Mouse (Mus musculus): ENCODE measurements around the gene Fam71e1. TPM values are rescaled to one million over a fixed set of nuclear protein-coding genes. Genes with fewer than 3 reads are reported as not detected.

Fam71e1 gene
- total RNA-seq, 2 experiments from 2014 or later, result 0.75 TPM; not detected in 1

DNA sequence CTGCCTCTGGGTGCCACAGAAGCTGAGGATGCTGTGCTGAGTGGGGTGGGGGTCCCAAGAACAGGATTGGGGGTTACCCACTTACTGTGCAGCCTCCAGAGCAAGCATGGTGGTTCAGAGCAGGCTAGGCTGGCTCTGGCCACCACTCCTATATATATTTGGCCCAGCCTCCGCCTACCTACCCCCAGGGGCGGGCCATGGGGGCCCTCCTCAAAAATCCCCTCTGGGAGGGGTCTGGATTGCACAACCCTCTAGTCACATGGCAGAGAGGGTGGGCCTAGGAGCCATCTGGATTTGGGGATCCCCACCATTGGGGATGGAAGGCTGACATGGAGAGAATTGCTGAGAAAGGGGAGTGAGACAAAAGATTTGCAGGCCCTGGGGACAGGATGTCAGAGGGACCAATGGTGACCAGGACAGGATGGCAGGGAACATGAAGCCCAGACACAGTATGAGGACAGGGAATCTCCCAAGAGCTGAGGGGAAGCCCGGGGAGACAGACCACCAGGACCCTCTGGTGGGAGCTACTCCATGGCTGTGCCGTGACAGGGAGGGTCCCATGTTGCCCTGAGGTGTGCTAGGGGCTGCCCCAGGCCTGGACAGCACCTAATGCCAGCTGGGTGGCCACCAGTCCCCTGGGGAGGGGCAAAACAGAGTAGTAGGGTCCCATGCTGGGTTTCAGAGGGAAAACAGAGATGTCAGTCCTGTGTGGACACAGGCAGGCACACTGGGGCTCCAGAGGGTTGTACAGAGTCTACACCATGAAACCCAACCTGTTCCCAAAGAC is 35.8 kb downstream of the Fam71e1 start, which contains the start of gene Spib:
Gene Spib (minus strand): TSS at position 126 of the 787 bp plus-strand sequence.
- ATAC-seq (replicated peaks; ENCODE audit: low FRiP score, low TSS enrichment, poor library complexity, severe bottlenecking), result no peak

- ATAC-seq (replicated peaks; ENCODE audit: low FRiP score, low TSS enrichment, poor library complexity, severe bottlenecking), result no peak
These were observed 36.8 kb downstream of the Fam71e1 start for GRCm38 (mm10) chr7:44532918-44533745.

DNA sequence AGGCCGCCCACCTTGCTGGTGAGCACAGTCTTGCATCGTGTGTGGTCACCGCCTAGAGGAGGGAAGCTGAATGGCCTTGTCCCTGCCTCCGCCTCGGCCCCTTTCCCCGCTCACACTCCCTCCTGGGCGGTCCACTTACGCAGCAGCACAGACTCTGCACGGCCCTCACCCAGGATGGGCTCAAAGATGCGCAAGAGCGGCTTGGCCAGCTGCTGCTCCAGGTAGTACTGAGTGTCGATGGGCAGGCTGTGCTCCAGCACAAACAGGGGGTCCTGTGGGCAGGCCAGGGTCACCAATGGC is 37.3 kb downstream of the Fam71e1 start:
- no peak for ATAC-seq (replicated peaks; ENCODE audit: low FRiP score, low TSS enrichment, poor library complexity, severe bottlenecking)

DNA sequence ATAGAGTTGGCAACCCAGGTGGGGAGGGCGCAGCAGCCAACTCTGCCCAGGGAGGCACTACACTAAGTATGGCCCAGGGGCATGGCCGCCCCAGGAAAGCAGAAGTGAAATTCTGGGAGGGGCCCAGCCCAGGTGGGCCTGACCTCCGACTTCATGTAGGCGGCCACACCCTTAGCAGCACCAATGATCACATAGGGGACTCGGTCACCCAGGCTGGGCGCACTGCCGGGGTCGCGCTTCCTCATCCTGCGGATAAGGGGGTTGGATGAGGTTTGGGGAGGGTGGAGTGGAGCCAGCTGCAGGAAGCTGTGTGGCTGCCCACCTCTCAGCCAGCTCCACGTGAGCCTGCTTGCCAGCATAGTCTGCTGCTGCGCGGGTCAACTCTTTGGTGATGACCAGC is 37.9 kb downstream of the Fam71e1 start:
- no peak for ATAC-seq (replicated peaks; ENCODE audit: low FRiP score, low TSS enrichment, poor library complexity, severe bottlenecking)

GRCm38 (mm10) chr7:44534656-44535441 is 38.5 kb downstream of the Fam71e1 start:
- ATAC-seq (replicated peaks; ENCODE audit: low FRiP score, low TSS enrichment, poor library complexity, severe bottlenecking), result no peak

GRCm38 (mm10) chr7:44535657-44536589 is 39.5 kb downstream of the Fam71e1 start:
- ATAC-seq (replicated peaks; ENCODE audit: low FRiP score, low TSS enrichment, poor library complexity, severe bottlenecking), result no peak

DNA sequence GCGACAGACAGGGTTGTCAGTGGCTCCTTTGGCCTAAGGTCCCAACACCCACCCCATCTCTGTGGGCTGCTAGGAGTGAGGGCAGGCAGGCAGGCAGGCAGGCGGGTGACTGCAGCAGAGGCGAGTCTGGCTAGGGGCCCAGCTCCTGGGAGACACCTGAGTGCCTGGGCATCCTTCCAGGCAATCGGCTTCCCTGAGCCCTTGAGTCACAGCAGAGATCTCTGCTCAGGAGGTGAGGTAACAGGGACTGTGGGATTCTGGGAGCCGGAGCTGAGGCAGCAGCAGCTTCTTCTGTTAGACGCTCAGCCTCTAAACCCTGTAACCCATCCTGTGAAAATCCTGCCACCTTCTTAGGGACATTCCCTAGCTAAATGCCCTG is 40.2 kb downstream of the Fam71e1 start:
- ATAC-seq (replicated peaks; ENCODE audit: low FRiP score, low TSS enrichment, poor library complexity, severe bottlenecking), result no peak

GRCm38 (mm10) chr7:44537009-44537408 is 40.6 kb downstream of the Fam71e1 start:
- ATAC-seq (replicated peaks; ENCODE audit: low FRiP score, low TSS enrichment, poor library complexity, severe bottlenecking), result no peak

DNA sequence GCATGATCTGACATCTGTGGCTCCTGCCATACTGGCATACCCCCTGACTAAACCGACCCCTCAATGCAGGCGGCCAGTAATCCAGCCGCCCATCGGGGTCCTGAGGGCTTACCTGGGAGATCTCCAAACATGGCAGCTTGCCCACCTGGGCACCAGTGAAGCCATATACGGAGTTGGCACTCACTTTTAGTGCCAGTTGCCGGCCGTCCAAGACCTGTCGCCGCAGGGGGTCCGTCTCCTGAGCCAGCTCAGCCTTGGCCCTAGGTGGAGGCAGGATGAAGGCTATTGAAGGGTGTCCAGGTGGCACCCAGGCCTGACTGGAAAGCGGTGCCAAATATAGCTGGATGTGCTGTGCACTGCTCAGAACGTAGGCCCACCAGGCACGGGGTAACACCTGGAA is 41.1 kb downstream of the Fam71e1 start:
- no peak for ATAC-seq (replicated peaks; ENCODE audit: low FRiP score, low TSS enrichment, poor library complexity, severe bottlenecking)

DNA sequence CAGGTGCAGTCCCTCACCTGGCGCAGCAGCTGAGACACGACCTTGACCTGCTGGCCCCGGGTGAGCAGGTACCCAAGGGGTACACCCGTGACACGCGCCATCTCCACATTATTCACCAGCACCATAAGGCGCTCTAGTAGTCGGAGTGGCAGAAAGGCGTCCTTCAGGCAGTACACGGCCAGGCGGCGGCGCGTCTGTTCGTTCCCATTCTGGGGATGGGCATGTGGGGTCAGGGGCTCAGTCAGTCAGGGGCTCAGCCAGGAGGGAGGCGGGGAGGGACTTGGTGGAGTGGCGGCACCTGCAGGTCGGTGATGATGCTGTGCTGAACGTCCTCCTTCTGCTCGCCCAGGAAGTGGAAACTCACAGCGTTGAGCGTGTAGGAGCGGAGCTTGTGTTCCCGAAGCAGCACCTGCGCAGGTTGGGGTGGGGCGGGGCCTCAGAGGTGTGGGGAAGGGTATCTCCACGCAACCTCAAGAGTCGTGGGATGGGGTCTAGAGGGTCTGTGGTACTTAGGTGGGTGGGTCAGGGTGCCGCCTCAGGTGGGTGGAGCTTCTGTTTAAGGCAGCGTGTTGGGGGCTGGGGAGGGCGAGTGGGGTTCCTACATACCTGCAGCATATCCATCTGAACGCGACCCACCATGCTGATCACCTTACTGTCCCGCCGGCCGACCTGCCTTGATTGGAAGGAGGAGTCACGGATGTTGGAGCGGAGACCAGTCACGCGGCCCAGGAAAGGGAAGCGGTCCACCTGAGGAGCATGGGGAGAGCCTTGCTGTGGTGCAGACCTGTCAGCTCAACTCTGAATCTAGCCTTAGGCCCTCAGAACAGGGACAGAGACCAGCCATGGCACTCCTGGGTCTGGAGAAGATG is 42.6 kb downstream of the Fam71e1 start:
- no peak for ATAC-seq (replicated peaks; ENCODE audit: low FRiP score, low TSS enrichment, poor library complexity, severe bottlenecking)

DNA sequence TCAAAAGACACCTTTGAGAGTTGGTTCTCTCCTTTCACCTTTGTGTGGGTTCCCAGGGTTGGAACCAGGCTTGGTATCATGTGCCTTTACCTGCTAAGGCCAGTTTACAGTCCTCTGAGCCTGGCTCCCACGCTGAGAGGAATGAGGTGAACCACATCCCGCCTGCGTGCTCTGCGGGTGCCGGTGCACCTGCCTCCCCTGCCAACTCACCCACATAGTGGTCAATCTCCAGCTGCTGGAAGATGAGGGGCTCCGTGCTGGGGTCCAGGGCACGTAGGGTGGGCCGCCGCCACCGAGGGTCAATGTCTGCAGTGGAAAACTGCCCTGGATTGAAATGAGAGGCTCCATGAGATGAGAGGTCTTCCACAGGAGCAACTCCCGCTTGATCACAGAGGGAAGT is 46.2 kb downstream of the Fam71e1 start:
- no peak for ATAC-seq (replicated peaks; ENCODE audit: low FRiP score, low TSS enrichment, poor library complexity, severe bottlenecking)

- ATAC-seq (replicated peaks; ENCODE audit: low FRiP score, low TSS enrichment, poor library complexity, severe bottlenecking), result no peak
These were observed 46.7 kb downstream of the Fam71e1 start for GRCm38 (mm10) chr7:44543071-44543470.

DNA sequence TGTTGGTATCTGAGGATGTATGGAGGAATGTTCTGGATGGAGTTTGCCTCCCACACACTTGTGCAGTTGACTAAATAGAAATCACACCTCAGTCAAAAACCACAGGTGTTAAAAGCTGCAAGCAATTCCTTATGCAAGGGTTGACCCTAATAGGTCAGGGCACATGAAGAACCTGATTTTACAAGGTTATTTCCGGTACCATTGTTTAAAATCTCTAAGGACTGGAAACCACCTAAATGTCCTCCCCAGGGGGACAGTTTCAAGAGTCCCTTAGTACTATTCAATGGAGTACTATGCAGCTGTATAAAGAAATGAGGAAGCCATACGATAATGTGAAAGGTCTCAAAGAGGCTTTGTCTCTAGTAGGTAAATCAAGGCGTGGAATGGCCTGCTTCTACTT is 49.9 kb downstream of the Fam71e1 start:
- no peak for ATAC-seq (replicated peaks; ENCODE audit: low FRiP score, low TSS enrichment, poor library complexity, severe bottlenecking)

DNA sequence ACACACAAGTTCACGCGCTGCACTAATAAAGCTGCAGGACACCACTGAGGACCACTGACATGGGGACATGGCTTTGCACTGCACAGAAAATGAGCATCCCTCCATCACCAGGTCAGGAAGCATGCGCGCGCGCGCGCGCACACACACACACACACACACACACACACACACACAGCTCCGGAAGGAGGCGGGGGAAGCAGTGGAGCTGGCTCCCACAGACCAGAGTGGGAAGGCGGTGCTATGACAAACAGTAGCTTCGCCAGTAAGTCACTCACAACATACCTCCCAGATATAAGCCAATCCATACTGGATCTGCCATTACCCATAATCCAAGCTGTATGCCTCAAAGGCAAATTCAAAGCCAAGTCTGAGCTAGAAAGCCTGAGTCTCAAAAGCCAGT is 50.7 kb downstream of the Fam71e1 start:
- ATAC-seq (replicated peaks; ENCODE audit: low FRiP score, low TSS enrichment, poor library complexity, severe bottlenecking), result no peak

GRCm38 (mm10) chr7:44547725-44548124 is 51.3 kb downstream of the Fam71e1 start:
- no peak for ATAC-seq (replicated peaks; ENCODE audit: low FRiP score, low TSS enrichment, poor library complexity, severe bottlenecking)

- ATAC-seq (replicated peaks; ENCODE audit: low FRiP score, low TSS enrichment, poor library complexity, severe bottlenecking), result peak; percentile 86
These were observed 52.2 kb downstream of the Fam71e1 start, which contains the start of gene Pold1 for GRCm38 (mm10) chr7:44548497-44549087. Pold1 (minus strand) TSS chr7:44548849.

DNA sequence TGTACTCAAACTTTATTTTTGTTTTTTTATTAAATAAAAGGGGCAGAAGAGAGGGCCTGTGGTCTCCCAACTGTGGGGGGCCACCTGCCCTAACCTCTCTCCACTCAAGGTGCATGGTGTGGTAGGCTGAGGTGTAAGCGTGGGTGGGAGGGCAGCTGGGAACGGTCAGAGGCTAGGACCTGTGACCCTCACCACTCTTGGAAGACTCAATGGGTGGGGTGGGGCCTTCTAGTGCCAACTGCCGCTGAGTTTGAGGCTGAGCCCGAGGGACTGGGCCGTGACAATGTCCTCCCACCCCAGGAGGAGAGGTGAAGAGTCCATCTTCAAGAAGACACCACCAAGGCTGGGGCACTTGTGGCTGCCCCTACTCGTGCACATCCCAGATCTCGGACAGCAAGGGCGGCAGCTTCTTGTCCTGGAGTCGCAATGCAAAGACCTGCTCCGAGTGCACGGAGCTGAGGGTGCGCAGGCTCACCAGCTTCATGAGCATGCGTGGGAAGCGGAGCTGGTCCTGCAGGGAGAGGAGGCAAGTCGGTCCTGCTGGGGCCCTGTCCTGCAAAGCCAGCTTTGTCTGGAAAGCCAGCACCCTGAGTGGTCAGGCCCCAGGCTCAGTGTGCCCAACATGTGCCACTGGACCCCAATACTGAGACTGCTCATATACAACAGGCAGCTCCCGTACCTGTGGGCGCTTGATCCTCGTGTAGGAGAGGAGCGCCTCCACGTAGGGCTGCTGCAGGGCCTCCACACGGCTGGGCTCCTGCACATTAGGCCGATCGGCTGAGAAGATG is 53.4 kb downstream of the Fam71e1 start:
- no peak for ATAC-seq (replicated peaks; ENCODE audit: low FRiP score, low TSS enrichment, poor library complexity, severe bottlenecking)

Data from megakaryocyte-erythroid progenitor cell, adult 5-6 weeks (primary cell).